Mouse (Mus musculus) cortical plate, adult 2 months (tissue): ENCODE measurements around the gene Lmbr1l.

Experiments
- CTCF ChIP-seq: fragments of 200-500 bp; IDR thresholded peaks from 2 replicates; pipeline ENCODE4 v1.5.1; 2011; ENCODE audit warnings: mild to moderate bottlenecking, control low read depth, low read length; ENCODE audit not compliant: insufficient read depth; ENCODE audit errors: extremely low read depth
- POLR2A ChIP-seq: fragments of 200-500 bp; IDR thresholded peaks from 2 replicates; pipeline ENCODE4 v1.6.1; 2011; ENCODE audit warnings: mild to moderate bottlenecking, low read length, control low read depth; ENCODE audit not compliant: insufficient read depth; ENCODE audit errors: extremely low read depth

DNA sequence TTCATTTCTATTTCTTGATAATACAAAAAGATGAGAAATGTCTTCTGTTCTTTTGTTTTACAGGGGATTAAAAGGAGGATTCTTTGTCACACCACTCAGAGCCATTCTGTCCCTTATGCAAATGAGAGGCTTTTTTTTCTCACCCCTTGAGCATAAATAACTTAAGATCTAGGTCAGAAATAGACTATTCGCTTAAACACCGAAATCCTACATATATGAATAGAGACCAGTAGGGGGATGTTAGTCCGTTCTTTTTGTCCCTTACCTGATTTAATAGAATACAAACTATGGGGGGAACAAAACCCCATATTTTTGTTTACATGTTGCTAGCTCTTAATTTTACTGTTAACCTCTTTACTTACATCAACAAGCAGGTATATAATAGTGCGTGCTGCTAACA, 38.0 kb upstream of the Lmbr1l start:
- TF ChIP-seq CTCF (no peak), POLR2A (no peak)
